Mouse (Mus musculus) lung, postnatal 0 days (tissue): ENCODE measurements at regions not wholly inside any gene's neighbourhood (a gene's known extent, or its start where the extent isn't known, plus 50 kb on each side); places are given as distances from the start of the nearest gene placed in this dataset.

Experiments
- CTCF ChIP-seq: IDR thresholded peaks from 2 replicates; pipeline ENCODE4 v1.5.1; 2016; ENCODE audit warnings: antibody characterized with exemption, mild to moderate bottlenecking
- EP300 ChIP-seq: IDR thresholded peaks from 2 replicates; pipeline ENCODE4 v1.6.1; 2016; ENCODE audit warnings: antibody characterized with exemption, mild to moderate bottlenecking, control low read depth

DNA sequence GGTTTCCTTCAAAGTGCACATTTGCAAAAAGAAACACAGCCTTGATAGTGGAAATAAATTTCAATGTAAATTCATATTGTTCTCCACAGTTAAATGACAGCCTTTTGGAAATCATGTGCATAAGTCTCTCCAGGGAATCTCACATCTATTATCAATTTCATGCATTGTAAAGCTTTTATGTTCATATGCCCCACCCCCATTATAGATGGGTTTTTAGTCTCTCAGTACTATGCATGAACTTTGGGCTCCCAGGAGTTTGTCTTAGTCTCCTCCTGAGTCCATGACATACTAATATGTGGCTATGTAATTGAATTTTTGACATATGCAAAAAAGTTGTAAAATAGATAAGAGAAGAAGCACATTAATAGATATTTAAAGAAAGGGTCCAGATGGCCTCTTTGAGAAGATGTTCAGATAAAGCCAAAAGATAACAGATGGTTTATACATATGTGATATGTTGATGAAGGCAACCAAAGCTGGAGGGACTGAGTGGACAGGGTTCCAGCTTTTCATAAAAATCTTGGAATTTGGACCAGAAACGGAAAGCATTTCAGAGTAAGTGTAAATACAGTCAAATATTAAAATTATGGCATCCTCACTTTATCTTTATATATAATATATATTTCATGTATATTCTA is 442.9 kb downstream of the Chl1 start:
- TF ChIP-seq EP300 (no peak), CTCF (no peak)
